Mouse (Mus musculus): ENCODE measurements at regions not wholly inside any gene's neighbourhood (a gene's known extent, or its start where the extent isn't known, plus 50 kb on each side); places are given as distances from the start of the nearest gene placed in this dataset.

DNA sequence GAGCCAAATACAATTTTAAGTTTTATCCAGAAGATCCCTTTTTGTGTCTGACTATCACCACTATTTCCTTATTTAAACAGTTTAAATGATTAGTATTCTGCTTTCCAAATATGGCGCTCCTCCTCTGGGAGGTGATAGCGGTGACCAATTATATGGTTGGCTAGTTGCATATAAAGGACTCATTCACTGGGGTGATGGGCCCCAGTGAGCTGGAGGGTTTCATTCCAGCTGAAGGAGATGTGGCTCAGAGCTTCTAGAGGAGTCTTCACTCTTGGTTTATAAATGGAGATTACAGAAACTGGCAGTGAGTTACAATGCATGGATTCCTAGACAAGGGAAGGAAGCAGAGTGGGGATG, 50.7 kb upstream of the Gm7361 start:
- peak; percentile 73 for DNase-seq

DNA sequence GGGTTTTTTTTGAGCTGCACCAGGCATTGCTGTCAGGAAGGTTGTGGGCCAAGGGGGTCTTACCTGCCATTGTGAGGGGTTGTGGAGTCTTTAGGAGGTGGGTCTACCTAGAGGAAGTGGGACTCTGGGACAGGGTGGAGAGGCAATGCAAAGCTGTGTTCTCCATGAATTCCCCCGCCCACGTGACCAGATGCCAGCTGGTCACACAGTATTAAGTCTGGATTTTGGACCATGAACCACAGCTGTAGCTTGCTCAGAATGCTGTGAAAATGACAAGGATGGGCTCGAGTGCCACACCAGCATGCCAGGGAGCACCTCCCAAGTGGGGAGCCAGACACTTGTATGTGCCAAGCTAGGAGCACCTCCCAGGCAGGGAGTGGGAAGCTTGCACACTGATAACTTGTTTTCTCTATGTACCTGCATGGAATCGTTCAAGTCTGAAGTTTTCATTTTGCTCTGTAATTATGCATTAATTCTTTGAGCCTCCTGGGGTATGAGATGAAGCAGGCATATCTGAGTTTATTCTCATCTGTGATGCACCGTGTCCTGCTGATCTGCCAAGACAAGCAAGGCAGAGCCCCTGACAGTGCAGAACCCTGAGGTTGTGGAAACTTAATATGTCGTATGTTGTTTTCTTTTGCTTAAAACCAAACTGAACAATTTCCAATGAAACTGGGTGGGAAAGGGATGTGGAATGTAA, 51.3 kb upstream of the Gm7361 start:
- DNase-seq, result no peak

DNA sequence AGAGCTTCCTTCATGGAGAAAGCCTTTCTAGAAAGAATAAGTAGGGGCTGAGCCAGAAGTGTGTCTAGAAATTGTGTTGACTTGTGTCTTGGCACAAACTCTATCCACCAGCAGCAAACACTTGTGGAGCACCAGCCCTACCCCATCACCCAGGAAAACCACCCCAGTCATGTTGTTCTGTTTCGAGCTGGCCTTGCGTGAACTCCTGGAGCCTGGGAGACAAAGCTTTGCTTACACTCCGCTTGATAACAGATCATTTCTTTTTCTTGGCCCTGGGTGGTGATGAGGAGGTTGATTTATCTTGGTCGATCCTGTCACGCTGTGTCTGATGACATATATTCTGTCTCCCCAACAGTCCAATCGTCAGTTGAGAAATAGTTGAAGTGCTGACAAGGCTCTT, 55.0 kb upstream of the Gm7361 start:
- DNase-seq, result no peak

DNA sequence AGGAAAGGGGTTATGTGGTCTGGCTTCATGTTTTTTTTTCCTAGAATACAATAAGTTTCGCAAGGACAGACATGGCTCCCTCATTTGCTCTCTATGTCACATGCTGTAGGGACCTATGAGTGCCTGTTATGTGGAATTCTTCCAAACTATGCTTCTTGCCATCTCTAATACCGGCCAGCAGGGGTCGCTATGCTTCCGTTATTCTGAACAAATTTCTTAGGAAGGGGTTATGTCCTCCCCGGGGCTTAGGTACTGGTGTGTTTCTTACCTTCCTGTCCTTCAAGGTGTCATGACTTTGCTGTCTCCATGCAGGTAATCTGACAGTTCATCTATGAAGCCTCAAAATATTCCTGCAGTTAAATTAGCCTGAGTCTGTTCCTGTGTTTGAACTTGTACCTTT, 68.1 kb upstream of the Gm7361 start:
- peak; percentile 61 for DNase-seq

DNA sequence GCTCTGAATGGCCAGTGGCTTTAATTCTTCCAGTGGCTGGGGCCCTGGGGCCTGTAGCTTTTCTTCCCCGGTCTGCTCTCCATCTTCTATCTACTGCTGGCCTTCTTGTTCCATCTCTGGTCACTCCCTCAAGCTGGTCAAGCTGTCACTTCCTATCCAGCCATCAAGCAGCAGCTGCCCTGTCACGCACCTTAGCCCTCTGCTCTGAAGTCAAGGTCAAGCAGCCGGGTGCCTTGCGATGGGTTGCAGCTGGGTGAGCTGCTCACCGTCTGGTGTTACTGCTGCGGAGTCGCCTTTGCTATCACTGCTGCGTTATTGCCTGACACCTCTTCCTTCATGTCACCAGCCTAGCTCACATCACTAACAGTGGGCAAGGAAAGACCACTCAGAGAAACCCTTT, 66.0 kb upstream of the Gm10220 start:
- DNase-seq, result no peak

DNA sequence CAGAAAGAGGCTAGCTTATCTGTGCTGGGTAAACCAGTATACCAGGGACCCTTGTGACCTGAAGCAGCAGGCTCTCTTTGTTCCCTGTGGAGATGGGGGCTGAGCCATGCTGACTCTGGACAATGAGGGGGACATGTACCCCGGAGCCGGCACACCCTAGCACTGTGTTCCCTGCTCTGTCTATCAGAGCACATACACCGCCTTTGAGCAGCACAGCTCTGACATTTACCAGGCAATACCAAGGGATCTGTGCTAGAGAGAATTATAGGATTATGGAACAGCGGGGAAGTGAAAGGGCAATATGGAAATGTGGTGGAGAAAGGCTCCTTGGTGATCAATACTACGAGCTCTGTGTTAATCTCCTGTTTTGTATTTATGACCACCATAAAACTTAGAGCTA, 64.2 kb upstream of the Gm10220 start:
- DNase-seq, result no peak

DNA sequence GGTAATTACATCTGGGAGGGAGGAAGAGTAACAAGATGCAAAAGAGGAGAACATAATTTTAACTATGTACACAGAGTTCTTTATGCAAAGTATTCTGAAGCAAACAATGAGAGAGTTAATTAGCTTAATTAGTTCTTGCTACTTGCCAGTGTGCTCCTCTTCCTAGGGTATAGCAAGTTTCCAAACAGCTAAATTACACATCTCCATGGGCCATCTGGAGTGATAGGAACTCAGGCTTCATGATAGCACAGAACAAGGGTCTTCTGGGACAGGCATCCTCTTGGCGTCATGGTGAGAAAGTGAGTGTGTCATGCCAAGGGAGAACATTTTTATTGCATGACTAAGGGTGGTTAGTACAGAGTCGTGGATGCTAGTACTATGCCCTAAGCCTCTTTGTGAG, 54.8 kb upstream of the Gm10220 start:
- peak; percentile 22 for DNase-seq

DNA sequence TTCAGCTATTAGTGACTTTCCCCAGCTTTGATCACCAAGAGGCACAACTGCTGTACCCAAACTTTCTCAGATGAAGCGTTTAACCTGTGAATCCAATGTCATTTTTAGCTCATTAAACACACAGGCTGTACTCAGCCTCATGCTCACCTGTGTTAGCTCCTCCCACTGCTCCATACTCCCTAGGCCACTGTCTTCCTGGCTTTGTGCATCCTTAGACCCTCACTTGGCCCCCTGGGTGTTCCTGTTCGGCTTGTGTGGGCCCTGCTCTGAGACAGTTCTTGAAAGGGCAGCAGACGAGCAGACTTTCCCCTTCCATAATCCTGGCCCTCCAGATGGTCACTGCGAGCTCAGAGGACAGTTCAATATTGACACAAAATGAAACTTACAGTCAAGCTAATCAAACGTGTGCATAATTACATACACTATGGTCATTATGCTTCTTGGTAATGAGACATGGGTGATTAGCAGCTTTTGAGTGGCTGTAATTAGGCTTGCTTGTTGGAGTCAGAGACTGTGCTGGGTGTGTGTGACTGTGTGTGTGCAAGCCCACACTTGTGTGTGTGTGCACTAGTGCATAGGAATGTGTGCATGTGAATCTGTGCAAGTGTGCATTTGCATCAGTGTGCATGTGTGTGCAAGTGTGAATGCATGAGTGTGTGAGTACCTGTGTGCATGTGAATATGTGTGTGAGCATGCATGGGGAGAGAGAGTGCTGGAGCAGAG, 50.6 kb upstream of the Gm10220 start:
- DNase-seq, result peak; percentile 51

DNA sequence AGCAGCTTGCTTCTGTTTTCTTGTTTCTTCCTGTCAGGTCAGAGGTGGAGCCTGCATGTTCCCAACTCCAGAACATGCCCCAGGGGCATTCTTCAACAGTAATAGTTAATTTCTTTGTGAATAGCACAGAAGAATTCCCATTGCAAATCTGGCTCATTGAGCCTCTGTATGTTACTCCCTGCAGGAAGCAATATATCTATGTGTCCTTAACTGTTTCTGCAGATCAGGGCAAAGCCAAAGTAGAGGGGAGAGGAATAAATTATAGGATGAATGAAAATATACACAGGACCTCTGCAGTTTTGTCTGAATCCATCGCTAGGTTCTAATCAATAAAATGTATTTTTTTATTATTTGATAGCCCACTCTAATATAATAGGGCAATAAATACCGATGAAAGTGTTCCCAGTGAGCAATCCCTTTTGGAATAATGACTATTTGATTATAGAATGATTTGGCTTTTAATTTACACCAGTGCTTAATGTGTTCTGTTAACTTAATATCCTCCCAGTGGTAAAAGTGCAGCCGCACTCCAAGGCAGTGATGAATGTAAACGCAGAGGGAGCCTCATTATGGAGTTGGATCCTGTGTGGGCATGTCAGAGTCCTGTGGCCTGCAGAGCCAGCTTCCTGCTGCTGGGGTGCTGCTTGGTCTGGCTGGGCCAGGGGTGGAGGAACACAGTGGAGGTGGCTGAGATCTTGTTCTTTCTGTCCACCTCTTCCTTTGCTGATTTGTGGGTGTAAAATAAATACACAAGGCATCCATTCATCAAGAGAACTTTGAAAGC, 49.7 kb upstream of the Gm10220 start:
- no peak for DNase-seq

All from retina, postnatal 1 day (tissue).